Mouse (Mus musculus): ENCODE data around the gene Rbfox3. TPM values are rescaled to one million over a fixed set of nuclear protein-coding genes. Genes with fewer than 3 reads are reported as not detected.
A peak's percentile ranks its signal among the peaks of the same experiment; 100 is the strongest.

Gene Rbfox3
- total RNA-seq, 2 experiments from 2014 or later: 0.13 to 0.20 TPM

GRCm38 (mm10) chr11:118507904-118508303 lies 403.5 kb downstream of the Rbfox3 start:
- DNase-seq: peak; percentile 80
- TF ChIP-seq CTCF (IDR thresholded peaks at IDR 0.05): peak; percentile 98
- no peak overlapping the region for H3K27ac ChIP-seq
- H3K4me3 ChIP-seq: no peak overlapping the region
- intact Hi-C loops (cut with DNase I): loop anchor here (5.0 kb wide), 1 partner anchor 234 kb away; no protein-coding TSS in a partner anchor

DNA sequence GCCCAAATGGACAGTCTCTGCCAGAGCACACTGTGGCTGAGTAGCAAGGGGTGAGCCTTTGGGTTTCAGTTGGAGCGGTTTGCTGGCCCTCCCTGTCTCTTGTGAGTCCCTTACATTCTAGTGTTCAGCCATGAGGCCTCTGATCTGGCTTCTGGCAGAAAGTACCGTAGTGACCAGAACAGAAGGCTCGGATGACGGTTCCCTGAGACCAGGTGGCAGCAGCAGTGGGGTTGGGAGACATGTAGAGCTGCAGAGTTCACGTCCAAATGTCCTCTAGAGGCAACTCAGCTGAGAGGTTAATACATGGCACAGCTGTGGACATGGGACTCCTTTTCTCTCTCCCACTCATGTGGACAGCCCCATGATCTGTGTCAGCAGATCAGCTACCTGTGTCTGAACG lies 404.3 kb downstream of the Rbfox3 start:
- Histone ChIP-seq H3K27ac (no peak overlapping the region), H3K4me3 (no peak overlapping the region)
- TF ChIP-seq CTCF (IDR thresholded peaks at IDR 0.05): no peak
- no peak for DNase-seq
- intact Hi-C loops (cut with DNase I): loop anchor here (5.0 kb wide), 1 partner anchor 235 kb away; no protein-coding TSS in a partner anchor

DNA sequence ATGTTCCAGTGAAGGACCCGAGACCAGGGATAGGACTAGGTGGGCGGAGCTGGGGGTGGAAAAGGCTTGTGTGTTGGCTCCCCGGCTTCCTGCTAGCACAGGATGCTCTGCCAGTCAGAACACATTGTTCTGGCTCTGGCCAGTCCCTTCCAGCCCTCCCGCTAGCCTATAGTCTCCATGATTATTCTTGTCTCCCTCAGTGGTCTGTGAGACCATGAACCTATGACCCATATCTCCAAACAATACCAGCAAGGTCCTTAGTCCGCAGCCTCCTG lies 407.3 kb downstream of the Rbfox3 start:
- no peak for TF ChIP-seq CTCF (IDR thresholded peaks at IDR 0.05)
- Histone ChIP-seq H3K4me3 (no peak overlapping the region), H3K27ac (no peak overlapping the region)
- intact Hi-C loops (cut with DNase I): no loop called here
- DNase-seq: no peak

DNA sequence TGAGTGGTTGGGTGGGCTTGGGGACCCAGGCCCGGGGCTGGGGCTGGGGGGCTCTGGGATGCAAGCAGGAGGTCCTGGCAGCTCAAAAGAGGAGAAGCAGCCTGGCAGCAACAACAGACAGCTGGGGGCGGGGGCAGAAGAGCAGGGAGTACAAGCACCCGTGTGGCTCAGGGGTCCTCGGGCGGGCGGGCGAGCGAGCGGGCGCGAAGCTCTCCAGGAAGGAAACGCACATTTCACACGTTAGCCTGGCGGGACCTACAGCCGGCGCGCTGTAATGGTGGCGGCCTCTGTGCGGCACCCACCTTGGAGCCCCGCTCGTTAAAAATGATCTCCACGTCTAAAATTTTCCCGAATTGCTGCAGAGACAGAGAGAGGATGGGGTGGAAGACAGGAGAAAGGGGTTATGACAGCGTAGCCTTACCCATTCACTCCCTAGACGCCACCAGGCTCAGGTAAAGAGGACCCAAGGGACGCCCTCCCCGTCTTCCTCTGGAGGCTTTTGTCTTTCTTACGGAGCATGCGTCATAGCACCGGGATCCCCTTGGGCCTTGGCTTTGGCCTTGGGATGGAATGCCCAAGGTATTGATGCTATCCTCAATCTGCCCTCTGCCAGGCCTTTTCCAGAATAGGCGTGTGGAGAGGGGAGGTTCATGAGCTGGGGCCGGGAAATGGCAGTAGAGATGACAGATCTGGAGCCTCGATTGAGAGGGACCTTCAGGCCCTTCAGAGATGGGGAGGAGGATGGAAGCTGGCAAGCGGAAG lies 407.8 kb downstream of the Rbfox3 start:
- no peak overlapping the region for H3K27ac ChIP-seq
- DNase-seq: no peak
- intact Hi-C loops (cut with DNase I): no loop called here
- no peak for TF ChIP-seq CTCF (IDR thresholded peaks at IDR 0.05)
- no peak overlapping the region for H3K4me3 ChIP-seq

- Histone ChIP-seq H3K27ac (no peak overlapping the region), H3K4me3 (no peak overlapping the region)
- no peak for DNase-seq
- TF ChIP-seq CTCF (IDR thresholded peaks at IDR 0.05): no peak
- intact Hi-C loops (cut with DNase I): no loop called here
Measured at GRCm38 (mm10) chr11:118502990-118503389, 408.4 kb downstream of the Rbfox3 start.

- TF ChIP-seq CTCF (IDR thresholded peaks at IDR 0.05): no peak
- no peak overlapping the region for H3K4me3 ChIP-seq
- DNase-seq: no peak
- intact Hi-C loops (cut with DNase I): no loop called here
- no peak overlapping the region for H3K27ac ChIP-seq
Measured at GRCm38 (mm10) chr11:118496066-118496689, 415.2 kb downstream of the Rbfox3 start.

DNA sequence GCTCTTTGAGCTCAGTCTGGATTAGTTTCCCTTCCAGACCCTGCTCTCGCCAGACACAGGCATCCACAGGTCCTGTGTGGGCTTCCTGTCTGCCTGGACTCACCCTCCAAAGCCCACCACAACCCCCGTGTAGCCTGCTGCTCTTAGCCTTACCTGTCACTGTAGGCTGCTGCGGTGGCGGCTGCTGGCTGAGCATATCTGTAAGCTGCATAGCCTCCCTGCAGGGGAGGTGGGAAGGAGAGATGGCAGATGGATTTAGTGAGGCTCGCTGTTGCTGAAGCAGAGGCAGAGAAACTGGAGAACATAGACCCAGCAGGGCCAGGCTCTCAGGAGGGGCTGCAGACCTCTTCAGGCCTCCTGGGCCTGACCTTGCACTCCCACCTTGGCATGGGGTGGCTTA lies 416.3 kb downstream of the Rbfox3 start:
- no peak overlapping the region for H3K4me3 ChIP-seq
- TF ChIP-seq CTCF (IDR thresholded peaks at IDR 0.05): no peak

GRCm38 (mm10) chr11:118494001-118494737 lies 417.2 kb downstream of the Rbfox3 start:
- no peak for TF ChIP-seq CTCF (IDR thresholded peaks at IDR 0.05)
- intact Hi-C loops (cut with DNase I): no loop called here
- H3K27ac ChIP-seq: no peak overlapping the region
- H3K4me3 ChIP-seq: peak overlapping the region; percentile 1; the same call in 1 of the 2 replicates
- no peak for DNase-seq

More for the DNA sequence above, 416.3 kb downstream of the Rbfox3 start:
- intact Hi-C loops (cut with DNase I): no loop called here
- H3K27ac ChIP-seq: no peak overlapping the region
- DNase-seq: no peak

DNA sequence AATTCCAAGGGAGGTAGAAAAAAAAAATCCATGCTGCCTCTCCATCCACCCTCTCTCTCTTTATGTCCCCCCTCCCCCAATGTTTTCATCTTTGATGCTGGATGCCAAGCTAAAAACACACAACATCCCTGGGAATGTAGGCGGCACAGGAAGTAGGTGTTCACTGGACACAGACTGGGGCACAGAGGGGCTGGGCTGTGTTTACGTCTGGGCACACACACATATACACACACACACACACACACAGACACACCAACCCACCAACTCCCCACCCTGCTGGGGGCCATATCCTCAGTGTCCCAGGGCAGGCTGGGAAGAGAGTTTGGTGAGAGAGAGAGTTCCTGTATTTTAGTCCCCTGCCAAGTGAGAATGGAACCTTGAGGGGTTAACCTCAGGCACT lies 417.9 kb downstream of the Rbfox3 start:
- intact Hi-C loops (cut with DNase I): no loop called here
- H3K27ac ChIP-seq: no peak overlapping the region
- TF ChIP-seq CTCF (IDR thresholded peaks at IDR 0.05): no peak
- no peak for DNase-seq
- peak overlapping the region; percentile 7; the same call in 1 of the 2 replicates for H3K4me3 ChIP-seq

- H3K4me3 ChIP-seq: no peak overlapping the region
- H3K27ac ChIP-seq: no peak overlapping the region
- DNase-seq: no peak
- intact Hi-C loops (cut with DNase I): loop anchor here (1.0 kb wide), 1 partner anchor 45 kb away; no protein-coding TSS in a partner anchor
- no peak for TF ChIP-seq CTCF (IDR thresholded peaks at IDR 0.05)
Measured at GRCm38 (mm10) chr11:118491230-118491629, 420.2 kb downstream of the Rbfox3 start.

GRCm38 (mm10) chr11:118490566-118491218 lies 420.7 kb downstream of the Rbfox3 start:
- intact Hi-C loops (cut with DNase I): loop anchor here (1.0 kb wide), 1 partner anchor 44 kb away; no protein-coding TSS in a partner anchor
- peak overlapping the region; percentile 34; the same call in 1 of the 2 replicates for H3K4me3 ChIP-seq
- peak; percentile 90 for DNase-seq
- H3K27ac ChIP-seq: no peak overlapping the region
- TF ChIP-seq CTCF (IDR thresholded peaks at IDR 0.05): peak; percentile 85

- TF ChIP-seq CTCF (IDR thresholded peaks at IDR 0.05): no peak
- DNase-seq: peak; percentile 11
- intact Hi-C loops (cut with DNase I): no loop called here
- Histone ChIP-seq H3K27ac (no peak overlapping the region), H3K4me3 (no peak overlapping the region)
Measured at GRCm38 (mm10) chr11:118488907-118489270, 422.5 kb downstream of the Rbfox3 start.
